Mouse (Mus musculus) liver, embryonic 14 days (tissue): ENCODE results near the gene Otp. TPM values are rescaled to one million over a fixed set of nuclear protein-coding genes. Genes with fewer than 3 reads are reported as not detected.

Source experiments
- polyA plus RNA-seq: library from polyadenylated mRNA; depleted of rRNA; stranded (reverse); fragments of >200 nt; gene quantifications from 2 replicates; pipeline ENCODE4 v1.2.3, GENCODE M21; 2012; rRNA removed

The Otp gene
- polyA plus RNA-seq: not detected in 2 replicates

GRCm38 (mm10) chr13:94875396-94875880 lies at the start of gene Otp:
TSS of gene Otp (plus strand) at chr13:94875602.

Other genes with a start within 250 kb of the Otp start
- gene Tbca, start 86.7 kb upstream of the Otp start, polyA plus RNA-seq: 185 and 210 TPM in 2 replicates
- 3.8 and 4.3 TPM in 2 replicates for gene Wdr41, start 100.7 kb downstream of the Otp start, polyA plus RNA-seq